Mouse (Mus musculus) spleen, adult 2 months (tissue): Measurements from ENCODE around the gene Nrxn1.

ENCODE experiments used
- CTCF ChIP-seq: fragments of 200-500 bp; IDR thresholded peaks from 2 replicates; pipeline ENCODE4 v1.5.1; 2011; ENCODE audit warnings: mild to moderate bottlenecking, inconsistent platforms; ENCODE audit not compliant: insufficient read depth, insufficient read length, insufficient replicate concordance; ENCODE audit errors: extremely low read depth
- POLR2A ChIP-seq: fragments of 200-500 bp; IDR thresholded peaks from 2 replicates; pipeline ENCODE4 v1.6.1; 2011; ENCODE audit warnings: low read depth, low read length, inconsistent platforms

- TF ChIP-seq CTCF = no peak
- no peak for TF ChIP-seq POLR2A
Observed at GRCm38 (mm10) chr17:91033466-91033865, 59.4 kb downstream of the Nrxn1 start.
